Mouse (Mus musculus) 416B (cell line): ENCODE results near the gene Rsph9.

ENCODE experiments used
- DNase-seq: peaks from one replicate; pipeline ENCODE4 v3.0.0; 2011; ENCODE audit warnings: low read depth

Rsph9 gene

GRCm38 (mm10) chr17:46139872-46140271 is 4.1 kb downstream of the Rsph9 start:
- peak; percentile 63 for DNase-seq

GRCm38 (mm10) chr17:46138563-46139236 is 5.3 kb downstream of the Rsph9 start:
- peak; percentile 86 for DNase-seq

DNA sequence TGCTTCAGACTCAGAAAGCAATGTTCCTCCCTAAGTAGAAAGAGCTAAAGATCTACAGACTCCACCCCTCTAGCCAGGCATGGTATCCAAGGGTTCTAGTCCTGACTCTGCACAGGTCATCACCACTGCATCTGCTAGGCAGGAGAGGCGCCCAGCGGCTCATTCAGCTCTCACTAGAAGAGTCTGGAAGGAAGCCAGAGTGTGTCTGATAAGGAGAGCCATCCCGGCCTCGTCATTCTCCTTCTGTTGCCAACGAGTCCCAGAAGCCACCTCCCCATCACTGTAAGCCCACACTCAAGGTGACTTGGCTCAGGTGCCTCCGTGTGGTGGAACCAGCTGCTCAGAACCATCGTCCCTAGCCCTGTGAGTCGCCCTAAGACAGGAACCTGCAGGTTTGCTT is 11.2 kb downstream of the Rsph9 start:
- DNase-seq, result no peak

GRCm38 (mm10) chr17:46132058-46132718 is 11.8 kb downstream of the Rsph9 start:
- peak; percentile 72 for DNase-seq

GRCm38 (mm10) chr17:46129741-46130498 is 14.1 kb downstream of the Rsph9 start:
- no peak for DNase-seq

- DNase-seq, result no peak
Measured at GRCm38 (mm10) chr17:46127814-46128493, 16.1 kb downstream of the Rsph9 start.

- DNase-seq, result no peak
Measured at GRCm38 (mm10) chr17:46126608-46127007, 17.4 kb downstream of the Rsph9 start.

DNA sequence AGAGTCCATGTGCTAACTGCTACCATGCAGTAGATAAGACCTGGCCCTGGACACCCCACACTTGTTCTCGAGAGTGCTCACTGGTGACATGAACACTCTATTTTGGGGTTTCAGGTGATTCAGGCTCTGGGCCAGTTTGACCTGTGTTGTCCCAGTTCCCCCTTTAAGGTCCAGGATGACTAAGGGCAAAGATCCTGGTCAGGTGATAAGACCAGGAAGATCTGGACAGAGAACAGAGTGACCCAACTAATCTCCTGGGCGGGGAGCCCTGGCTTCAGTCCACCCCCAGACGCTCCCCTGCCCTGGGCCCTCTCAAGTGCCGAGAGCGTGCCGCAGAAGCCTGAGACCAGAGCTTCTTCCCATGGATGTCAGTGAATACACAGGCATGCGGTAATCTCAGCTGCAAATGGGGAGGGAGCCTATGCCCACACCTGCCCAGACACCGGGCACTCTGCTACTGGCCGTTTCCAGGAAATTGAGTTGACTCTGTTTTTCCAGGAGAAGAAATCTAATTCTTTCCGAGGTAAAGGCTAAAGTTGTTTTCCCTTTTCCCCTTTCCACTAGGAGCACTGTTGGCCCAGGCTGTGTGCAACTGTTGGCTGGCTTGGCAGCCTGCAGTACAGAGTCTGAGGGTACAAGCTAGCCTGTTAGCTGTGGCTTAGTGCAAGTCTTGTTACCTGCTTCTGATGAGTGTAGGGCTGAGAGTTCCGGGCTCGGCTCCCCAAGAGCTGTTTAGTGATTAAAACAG is 19.9 kb downstream of the Rsph9 start:
- no peak for DNase-seq

DNA sequence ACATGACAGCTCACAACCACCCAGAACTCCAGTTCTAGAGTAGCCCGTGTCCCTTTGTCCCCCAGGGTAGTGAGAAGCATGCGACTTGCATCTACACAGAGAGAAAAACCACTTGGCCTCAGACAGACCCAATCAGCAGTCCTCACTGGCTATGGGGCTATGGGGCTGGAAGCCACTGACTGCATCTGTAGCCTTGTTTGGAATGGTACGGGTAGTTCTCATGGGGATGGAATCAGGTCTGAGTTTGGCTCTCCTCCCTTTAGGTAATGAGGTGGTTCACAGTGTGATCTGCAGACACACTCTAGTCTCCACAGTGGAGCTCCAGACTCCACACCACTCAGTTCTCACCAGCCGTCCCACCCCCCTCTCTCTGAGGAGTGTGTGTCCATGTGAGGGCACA is 20.7 kb downstream of the Rsph9 start:
- DNase-seq, result no peak

DNA sequence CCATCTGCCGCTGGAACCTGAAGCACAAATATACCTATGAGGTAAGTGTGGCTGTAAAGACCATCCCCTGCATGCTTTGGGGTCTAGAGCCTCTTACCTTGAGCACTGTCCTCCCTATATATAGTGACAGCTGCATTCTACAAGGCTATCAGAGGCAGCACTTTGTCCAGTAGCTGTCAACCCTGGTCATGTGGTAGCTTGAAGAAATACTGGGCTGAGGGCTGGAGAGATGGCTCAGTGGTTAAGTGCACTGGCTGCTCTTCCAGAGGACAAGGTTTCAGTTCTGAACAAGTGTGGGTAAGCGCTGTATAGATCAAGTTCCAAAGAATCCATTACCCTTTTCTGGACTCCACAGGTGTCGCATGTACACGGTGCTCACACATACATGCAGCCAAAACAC is 21.2 kb downstream of the Rsph9 start:
- no peak for DNase-seq

DNA sequence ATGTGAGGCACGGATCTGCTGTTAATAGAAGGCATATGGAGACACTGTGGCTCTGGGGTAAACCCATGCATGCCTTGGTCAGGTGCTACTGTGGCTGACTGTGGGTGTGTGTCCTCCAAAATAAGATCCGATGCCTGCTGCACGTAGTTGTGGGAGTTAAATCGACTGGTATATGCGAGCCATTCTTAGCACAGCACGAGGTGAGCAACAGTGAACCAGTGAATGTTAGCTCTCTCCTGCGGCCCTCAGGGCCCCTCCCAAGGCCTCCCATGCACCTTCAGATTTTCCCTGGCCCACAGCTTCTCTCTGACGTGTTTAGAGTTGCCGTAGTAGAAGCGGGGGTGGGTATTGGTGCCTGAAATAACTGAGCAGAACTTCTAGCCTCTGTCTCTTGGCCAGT is 24.4 kb downstream of the Rsph9 start:
- DNase-seq, result no peak

GRCm38 (mm10) chr17:46118423-46118850 is 25.6 kb downstream of the Rsph9 start:
- no peak for DNase-seq

- no peak for DNase-seq
Measured at GRCm38 (mm10) chr17:46117623-46118422, 26.2 kb downstream of the Rsph9 start.

DNA sequence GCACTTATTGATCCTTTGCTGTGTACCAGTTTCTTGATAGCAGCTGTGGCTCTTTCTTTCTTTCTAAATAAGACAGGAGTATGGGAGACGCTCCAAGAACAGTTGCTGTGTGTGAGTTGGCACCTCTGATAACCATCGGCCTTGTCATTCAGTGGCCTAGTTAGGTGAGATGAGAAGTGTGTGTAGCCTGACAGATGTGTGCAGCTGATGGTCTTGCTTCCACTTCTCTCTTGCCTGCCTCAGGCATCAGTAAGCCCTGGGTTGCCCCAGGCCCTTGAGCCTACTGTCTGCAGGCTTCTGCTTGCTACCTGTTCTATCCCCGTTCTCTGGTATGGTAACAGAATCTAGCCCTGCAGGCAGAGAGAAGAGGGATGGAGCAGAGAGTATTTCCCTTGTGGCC is 27.1 kb downstream of the Rsph9 start:
- no peak for DNase-seq

- DNase-seq, result no peak
Measured at GRCm38 (mm10) chr17:46116138-46116537, 27.9 kb downstream of the Rsph9 start.

- DNase-seq, result no peak
Measured at GRCm38 (mm10) chr17:46115489-46115888, 28.5 kb downstream of the Rsph9 start.

DNA sequence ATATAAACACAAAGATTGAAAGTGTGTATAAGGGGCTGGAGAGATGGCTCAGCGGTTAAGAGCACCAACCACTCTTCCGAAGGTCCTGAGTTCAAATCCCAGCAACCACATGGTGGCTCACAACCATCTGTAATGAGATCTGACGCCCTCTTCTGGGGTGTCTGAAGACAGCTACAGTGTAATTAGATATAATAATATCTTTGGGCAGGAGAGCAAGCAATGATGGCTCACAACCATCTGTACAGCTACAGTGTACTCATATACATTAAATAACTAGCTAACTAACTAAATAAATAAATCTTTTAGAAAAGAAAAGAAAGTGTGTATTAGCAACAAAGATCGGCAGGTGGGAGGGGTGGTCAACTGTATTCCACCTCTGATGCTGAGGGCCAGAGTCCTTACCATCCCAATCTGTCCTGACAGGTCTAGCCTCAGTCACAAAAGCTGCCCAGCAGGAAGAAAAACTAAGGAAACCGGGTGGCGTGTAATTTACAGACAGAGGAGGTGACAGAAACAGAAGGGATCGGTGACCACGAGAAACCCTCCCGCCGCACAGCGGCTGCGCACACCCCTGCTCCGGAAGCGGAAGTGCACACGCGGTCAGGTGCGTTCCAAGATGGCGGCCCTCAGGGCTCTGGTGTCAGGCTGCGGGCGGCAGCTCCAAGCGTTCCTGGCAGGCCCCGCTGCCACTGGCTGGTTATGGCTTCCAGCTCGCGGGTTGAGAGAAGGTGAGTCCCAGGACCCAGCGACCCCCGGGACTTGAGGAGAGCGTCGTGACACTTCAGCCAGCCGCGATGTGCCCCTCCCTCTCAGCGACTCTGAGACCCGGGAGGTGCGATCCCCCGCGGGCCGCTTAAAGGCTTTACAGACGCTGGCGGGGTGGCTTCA is 33.4 kb downstream of the Rsph9 start, which contains the start of gene Mrps18a:
Mrps18a (plus strand) TSS at position 585 of the 888 bp plus-strand sequence.
- DNase-seq, result peak; percentile 86

DNA sequence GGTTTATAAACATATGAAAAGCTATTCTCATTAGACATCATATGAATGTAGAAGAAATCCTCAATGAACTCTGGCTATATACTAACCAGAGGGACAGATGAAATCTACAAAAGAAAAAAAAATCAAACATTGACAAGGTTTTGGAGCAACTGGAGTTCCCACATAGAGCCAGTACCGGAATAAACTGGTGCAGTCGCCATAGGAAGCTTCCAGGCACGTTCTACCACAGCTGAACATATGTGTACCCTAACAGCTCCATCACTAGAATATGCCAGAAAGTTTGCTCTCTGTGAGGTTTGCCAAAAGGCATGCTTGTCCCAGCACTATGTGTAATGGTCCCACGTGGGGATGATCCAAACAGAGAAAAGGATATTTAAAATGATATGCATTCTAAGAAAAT is 35.7 kb downstream of the Rsph9 start:
- no peak for DNase-seq

DNA sequence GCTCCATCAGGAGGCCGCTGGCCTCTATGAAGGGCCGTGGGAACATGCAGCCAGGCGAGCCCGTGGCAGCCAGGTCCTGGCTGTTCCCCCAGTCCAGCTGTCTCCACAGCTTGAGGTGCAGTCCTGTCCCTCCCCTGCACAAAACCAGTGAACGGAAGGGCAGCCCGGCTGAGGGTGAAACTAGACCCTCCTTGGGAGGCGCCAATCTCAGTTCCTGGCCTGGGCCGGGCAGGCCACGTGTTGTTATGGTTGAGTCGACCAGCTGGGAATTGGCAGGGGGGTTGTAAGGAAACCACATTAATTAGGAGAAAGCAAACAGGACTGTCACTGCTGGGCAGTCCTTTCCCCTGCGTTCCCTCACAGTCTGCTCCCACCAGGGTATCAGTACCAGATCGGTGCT is 39.5 kb downstream of the Rsph9 start:
- DNase-seq, result peak; percentile 71
